Mouse (Mus musculus): ENCODE measurements at regions not wholly inside any gene's neighbourhood (a gene's known extent, or its start where the extent isn't known, plus 50 kb on each side); places are given as distances from the start of the nearest gene placed in this dataset.
"Not testable (repeated sequence)": the region's sequence is repeated elsewhere in the genome, so short reads cannot be mapped to it uniquely, and the experiment has no call there.

DNA sequence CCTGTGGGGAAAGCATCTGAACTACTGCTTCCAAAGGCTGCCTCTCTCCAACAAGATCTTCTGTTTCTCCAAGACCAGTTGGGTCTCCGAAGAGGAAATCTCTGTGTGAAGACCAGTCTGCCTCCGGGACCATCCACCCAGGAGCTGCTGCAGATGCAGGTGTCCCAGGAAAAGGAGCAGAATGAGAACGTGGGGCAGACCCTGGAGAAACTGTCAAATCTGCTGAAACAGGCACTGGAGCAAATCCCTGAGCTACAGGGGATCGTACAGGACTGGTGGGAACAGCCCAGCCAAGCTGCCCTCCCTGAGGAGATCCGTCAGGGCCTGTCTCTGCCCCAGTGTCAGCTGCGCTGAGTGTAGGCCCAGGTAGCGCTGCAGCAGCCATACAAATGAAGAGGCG, 68.9 kb upstream of the Cnih3 start:
- H3K9ac ChIP-seq (ENCODE audit: low read depth, low read length); H3K27me3 ChIP-seq (replicated peaks; ENCODE audit: control insufficient read depth, insufficient read depth, low read length); DNase-seq (ENCODE audit: low spot score); H3K4me2 ChIP-seq (ENCODE audit: low read depth, low read length); H3K4me1 ChIP-seq (ENCODE audit: control insufficient read depth, insufficient read depth, low read length); ATAC-seq (ENCODE audit: low read depth); H3K4me3 ChIP-seq (ENCODE audit: low read depth, low read length); H3K27ac ChIP-seq (replicated peaks; ENCODE audit: low read depth, low read length); H3K36me3 ChIP-seq (ENCODE audit: control insufficient read depth, insufficient read depth, low read length); H3K9me3 ChIP-seq (ENCODE audit: control insufficient read depth, low read length): not testable (repeated sequence)
- 83% methylated on average over 8 of the region's 8 CpGs for WGBS

DNA sequence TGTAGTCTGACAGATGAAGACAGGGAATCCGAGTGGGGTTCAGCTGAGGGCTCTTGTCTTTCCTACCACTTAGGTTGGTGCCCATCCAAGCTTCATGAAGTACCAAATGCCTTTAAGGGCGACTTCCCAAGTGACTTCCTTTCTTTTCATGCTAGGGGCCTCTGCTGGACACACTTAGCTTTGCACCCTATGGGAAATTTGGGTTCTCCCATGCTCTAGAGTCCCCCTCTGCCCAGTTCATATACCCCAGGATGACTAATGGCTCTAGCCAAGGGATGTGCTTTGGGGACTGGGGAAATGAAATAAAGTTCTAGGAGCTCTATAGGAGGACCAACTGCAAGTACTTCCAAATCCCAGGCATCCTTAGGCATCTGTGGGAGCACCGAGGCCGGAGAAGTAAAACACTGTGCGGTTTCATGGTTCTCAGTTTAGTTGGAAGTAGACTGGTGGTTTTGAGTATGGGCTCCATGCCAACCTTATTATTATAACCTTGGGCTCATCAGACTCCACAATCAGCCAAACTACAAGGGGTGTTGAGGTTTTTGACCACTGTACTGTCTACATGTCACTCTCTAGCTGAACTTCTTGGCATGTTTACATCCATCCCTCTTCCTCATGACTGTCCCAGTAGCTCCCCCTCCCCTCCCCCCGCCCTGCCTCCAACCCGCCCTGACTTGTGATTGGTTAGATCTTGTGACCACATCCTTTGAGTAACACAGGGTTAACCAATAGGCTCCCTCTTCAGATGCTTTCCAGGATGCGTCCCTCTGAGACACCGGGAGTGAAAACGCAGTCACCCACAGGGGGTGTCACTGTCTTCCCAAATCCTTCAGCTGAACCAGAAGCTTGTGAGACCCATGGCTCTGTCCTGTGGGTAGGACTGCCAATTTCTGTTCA, 67.9 kb upstream of the Cnih3 start:
- peak; percentile 55; the same call in 1 of the 2 replicates for ATAC-seq (ENCODE audit: low read depth)
- DNase-seq (ENCODE audit: low spot score): peak; percentile 67

GRCm38 (mm10) chr1:181285600-181285999, 66.8 kb upstream of the Cnih3 start:
- no peak overlapping the region for H3K4me2 ChIP-seq (ENCODE audit: low read depth, low read length)
- ATAC-seq (ENCODE audit: low read depth) (0 out of 2 replicates have a peak, but pooled peaks have one; percentile 16), DNase-seq (ENCODE audit: low spot score) (no peak)
- H3K27me3 ChIP-seq (replicated peaks; ENCODE audit: control insufficient read depth, insufficient read depth, low read length): no peaks in the 10 kb centered on the region
- 75% methylated on average over 8 of the region's 8 CpGs for WGBS
- no peaks in the 10 kb centered on the region for H3K36me3 ChIP-seq (ENCODE audit: control insufficient read depth, insufficient read depth, low read length)
- peak overlapping the region; percentile 36; the same call in 1 of the 2 replicates for H3K27ac ChIP-seq (replicated peaks; ENCODE audit: low read depth, low read length)
- no peak overlapping the region for H3K4me3 ChIP-seq (ENCODE audit: low read depth, low read length)
- H3K9me3 ChIP-seq (ENCODE audit: control insufficient read depth, low read length): no peaks in the 10 kb centered on the region
- H3K9ac ChIP-seq (ENCODE audit: low read depth, low read length): no peak overlapping the region
- no peaks in the 10 kb centered on the region; the same call in 1 of the 2 replicates for H3K4me1 ChIP-seq (ENCODE audit: control insufficient read depth, insufficient read depth, low read length)

More for the DNA sequence above, 67.9 kb upstream of the Cnih3 start:
- Histone ChIP-seq H3K4me3 (ENCODE audit: low read depth, low read length) (no peak overlapping the region), H3K27ac (replicated peaks; ENCODE audit: low read depth, low read length) (0 out of 2 replicates have a peak overlapping the region, but pooled peaks have one; percentile 18), H3K36me3 (ENCODE audit: control insufficient read depth, insufficient read depth, low read length) (no peaks in the 10 kb centered on the region), H3K4me2 (ENCODE audit: low read depth, low read length) (no peak overlapping the region), H3K4me1 (ENCODE audit: control insufficient read depth, insufficient read depth, low read length) (no peaks in the 10 kb centered on the region; the same call in 1 of the 2 replicates), H3K9me3 (ENCODE audit: control insufficient read depth, low read length) (no peaks in the 10 kb centered on the region), H3K27me3 (replicated peaks; ENCODE audit: control insufficient read depth, insufficient read depth, low read length) (no peaks in the 10 kb centered on the region), H3K9ac (ENCODE audit: low read depth, low read length) (no peak overlapping the region)
- 70% methylated on average over 10 of the region's 10 CpGs for WGBS

DNA sequence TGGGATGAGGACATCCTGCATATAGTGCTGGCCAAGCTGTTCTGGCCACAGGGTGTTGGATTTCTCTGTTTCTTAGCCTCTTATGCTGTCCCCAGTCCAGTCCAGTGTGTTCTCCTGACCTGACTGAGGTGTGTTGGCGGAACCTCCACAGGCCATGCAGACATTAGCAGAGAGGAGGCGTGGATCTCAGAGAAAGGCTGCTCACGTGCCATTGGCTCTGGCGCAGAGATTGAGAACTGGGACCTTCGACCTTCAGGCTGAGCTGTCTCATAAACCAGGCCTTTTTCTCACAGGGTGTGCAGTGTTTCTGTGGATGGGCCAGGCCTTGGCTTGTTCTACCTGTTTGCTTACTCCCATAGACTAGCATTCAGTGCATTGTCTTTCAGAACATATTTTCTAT, 66.3 kb upstream of the Cnih3 start:
- ATAC-seq (ENCODE audit: low read depth) (no peak), DNase-seq (ENCODE audit: low spot score) (no peak)
- peak overlapping the region; percentile 36; the same call in 1 of the 2 replicates for H3K27ac ChIP-seq (replicated peaks; ENCODE audit: low read depth, low read length)
- WGBS: 87% methylated on average over 5 of the region's 5 CpGs
- no peaks in the 10 kb centered on the region; the same call in 1 of the 2 replicates for H3K4me1 ChIP-seq (ENCODE audit: control insufficient read depth, insufficient read depth, low read length)
- no peaks in the 10 kb centered on the region for H3K27me3 ChIP-seq (replicated peaks; ENCODE audit: control insufficient read depth, insufficient read depth, low read length)
- no peaks in the 10 kb centered on the region for H3K36me3 ChIP-seq (ENCODE audit: control insufficient read depth, insufficient read depth, low read length)
- H3K4me2 ChIP-seq (ENCODE audit: low read depth, low read length): no peak overlapping the region
- H3K4me3 ChIP-seq (ENCODE audit: low read depth, low read length): no peak overlapping the region
- H3K9ac ChIP-seq (ENCODE audit: low read depth, low read length): no peak overlapping the region
- no peaks in the 10 kb centered on the region for H3K9me3 ChIP-seq (ENCODE audit: control insufficient read depth, low read length)

DNA sequence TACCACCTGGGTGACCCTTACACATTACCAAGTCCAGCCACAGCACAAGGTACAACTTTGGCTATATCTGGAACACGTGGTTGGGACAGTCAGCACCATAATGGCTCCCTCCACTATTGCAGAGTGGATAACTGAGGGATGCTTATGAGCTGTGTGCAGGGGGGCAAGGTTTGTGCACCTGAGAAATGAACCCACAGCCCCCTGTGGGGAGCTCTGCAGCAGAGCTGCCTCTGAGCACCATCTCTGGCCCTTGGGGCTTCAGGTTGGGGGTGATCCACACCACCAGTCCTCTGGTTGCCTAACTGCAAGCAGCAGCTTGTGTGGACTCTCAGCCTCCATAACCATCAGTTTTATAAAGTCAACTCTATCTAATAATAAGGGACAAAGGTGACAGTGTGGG, 65.3 kb upstream of the Cnih3 start:
- no peak for ATAC-seq (ENCODE audit: low read depth)
- WGBS: 81% methylated on average over 1 of the region's 1 CpGs

GRCm38 (mm10) chr1:181289385-181290035, 62.9 kb upstream of the Cnih3 start:
- no peaks in the 10 kb centered on the region; the same call in 1 of the 2 replicates for H3K4me1 ChIP-seq (ENCODE audit: control insufficient read depth, insufficient read depth, low read length)
- no peak for ATAC-seq (ENCODE audit: low read depth)
- WGBS: 65% methylated on average over 13 of the region's 13 CpGs

More for the DNA sequence above, 65.3 kb upstream of the Cnih3 start:
- Histone ChIP-seq H3K4me2 (ENCODE audit: low read depth, low read length) (no peak overlapping the region), H3K36me3 (ENCODE audit: control insufficient read depth, insufficient read depth, low read length) (no peaks in the 10 kb centered on the region), H3K9me3 (ENCODE audit: control insufficient read depth, low read length) (no peaks in the 10 kb centered on the region), H3K27me3 (replicated peaks; ENCODE audit: control insufficient read depth, insufficient read depth, low read length) (no peaks in the 10 kb centered on the region), H3K27ac (replicated peaks; ENCODE audit: low read depth, low read length) (no peak overlapping the region), H3K4me1 (ENCODE audit: control insufficient read depth, insufficient read depth, low read length) (no peaks in the 10 kb centered on the region; the same call in 1 of the 2 replicates), H3K4me3 (ENCODE audit: low read depth, low read length) (no peak overlapping the region), H3K9ac (ENCODE audit: low read depth, low read length) (no peak overlapping the region)
- DNase-seq (ENCODE audit: low spot score): no peak

DNA sequence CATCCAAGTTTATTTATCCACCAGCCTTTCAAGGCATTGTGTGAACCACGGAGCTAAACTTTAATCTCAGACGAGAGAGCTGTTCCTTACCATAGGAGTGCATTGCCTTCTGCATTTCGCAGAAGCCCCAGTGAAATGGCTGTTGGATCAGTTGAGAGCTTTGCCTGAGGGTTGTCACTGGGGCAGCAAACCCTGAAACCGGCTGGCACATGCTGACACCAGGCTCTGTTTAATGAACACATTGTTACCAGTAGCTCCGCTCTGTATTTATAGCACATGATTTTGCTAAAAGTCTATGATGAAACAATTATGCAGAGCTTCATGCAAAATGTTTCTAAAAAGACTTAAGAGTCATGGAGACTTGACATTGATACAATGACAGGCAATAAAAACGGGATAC, 61.2 kb upstream of the Cnih3 start:
- ATAC-seq (ENCODE audit: low read depth): no peak
- no peaks in the 10 kb centered on the region for H3K27me3 ChIP-seq (replicated peaks; ENCODE audit: control insufficient read depth, insufficient read depth, low read length)
- no peak overlapping the region for H3K9ac ChIP-seq (ENCODE audit: low read depth, low read length)
- DNase-seq (ENCODE audit: low spot score): no peak
- no peak overlapping the region for H3K4me3 ChIP-seq (ENCODE audit: low read depth, low read length)
- WGBS: 60% methylated on average over 6 of the region's 6 CpGs
- peaks cover 4% of the 10 kb centered on the region; the same call in 1 of the 2 replicates for H3K9me3 ChIP-seq (ENCODE audit: control insufficient read depth, low read length)
- H3K36me3 ChIP-seq (ENCODE audit: control insufficient read depth, insufficient read depth, low read length): no peaks in the 10 kb centered on the region
- no peaks in the 10 kb centered on the region; the same call in 1 of the 2 replicates for H3K4me1 ChIP-seq (ENCODE audit: control insufficient read depth, insufficient read depth, low read length)
- no peak overlapping the region for H3K4me2 ChIP-seq (ENCODE audit: low read depth, low read length)
- no peak overlapping the region for H3K27ac ChIP-seq (replicated peaks; ENCODE audit: low read depth, low read length)

More at GRCm38 (mm10) chr1:181289385-181290035, 62.9 kb upstream of the Cnih3 start:
- H3K36me3 ChIP-seq (ENCODE audit: control insufficient read depth, insufficient read depth, low read length): no peaks in the 10 kb centered on the region
- H3K4me3 ChIP-seq (ENCODE audit: low read depth, low read length): no peak overlapping the region
- H3K27ac ChIP-seq (replicated peaks; ENCODE audit: low read depth, low read length): 0 out of 2 replicates have a peak overlapping the region, but pooled peaks have one; percentile 21
- no peak overlapping the region for H3K9ac ChIP-seq (ENCODE audit: low read depth, low read length)
- DNase-seq (ENCODE audit: low spot score): no peak
- H3K27me3 ChIP-seq (replicated peaks; ENCODE audit: control insufficient read depth, insufficient read depth, low read length): no peaks in the 10 kb centered on the region
- peaks cover 3% of the 10 kb centered on the region; the same call in 1 of the 2 replicates for H3K9me3 ChIP-seq (ENCODE audit: control insufficient read depth, low read length)
- H3K4me2 ChIP-seq (ENCODE audit: low read depth, low read length): no peak overlapping the region

DNA sequence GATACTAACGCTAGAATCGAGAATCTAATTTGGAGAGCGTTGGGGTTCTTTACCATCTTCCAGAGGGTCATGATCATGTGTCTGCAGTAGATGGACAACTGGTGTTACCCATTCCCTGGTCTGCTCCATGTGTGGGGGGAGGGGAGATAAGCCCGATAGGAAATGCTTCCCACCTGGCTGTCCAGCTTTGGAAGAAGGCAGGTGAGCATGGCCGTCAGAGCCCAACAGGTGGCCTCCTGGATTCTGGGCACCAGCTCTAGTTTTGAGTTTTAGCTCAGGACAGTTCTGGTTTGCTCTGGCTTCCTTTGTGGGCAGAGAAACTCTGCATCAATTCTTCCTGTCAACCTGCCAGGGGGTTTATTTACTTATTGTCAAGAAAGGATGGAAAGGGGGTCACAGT, 60.5 kb upstream of the Cnih3 start:
- Histone ChIP-seq H3K4me2 (ENCODE audit: low read depth, low read length) (no peak overlapping the region), H3K27me3 (replicated peaks; ENCODE audit: control insufficient read depth, insufficient read depth, low read length) (no peaks in the 10 kb centered on the region), H3K36me3 (ENCODE audit: control insufficient read depth, insufficient read depth, low read length) (no peaks in the 10 kb centered on the region), H3K4me3 (ENCODE audit: low read depth, low read length) (no peak overlapping the region), H3K27ac (replicated peaks; ENCODE audit: low read depth, low read length) (no peak overlapping the region), H3K9ac (ENCODE audit: low read depth, low read length) (no peak overlapping the region), H3K4me1 (ENCODE audit: control insufficient read depth, insufficient read depth, low read length) (no peaks in the 10 kb centered on the region; the same call in 1 of the 2 replicates), H3K9me3 (ENCODE audit: control insufficient read depth, low read length) (peaks cover 4% of the 10 kb centered on the region; the same call in 1 of the 2 replicates)
- 79% methylated on average over 5 of the region's 5 CpGs for WGBS
- DNase-seq (ENCODE audit: low spot score): no peak
- ATAC-seq (ENCODE audit: low read depth): no peak
